Mouse (Mus musculus) myocyte (in vitro differentiated cells): ENCODE results near the gene Olfr32. TPM values are rescaled to one million over a fixed set of nuclear protein-coding genes. Genes with fewer than 3 reads are reported as not detected.

Experiments used
- H3K27me3 ChIP-seq: one replicate; pipeline ENCODE4 v1.6.1; 2011; ENCODE audit not compliant: control insufficient read depth, insufficient read depth, insufficient read length
- H3K36me3 ChIP-seq: one replicate; pipeline ENCODE4 v1.6.1; 2011; ENCODE audit not compliant: control insufficient read depth, insufficient read depth
- H3K4me2 ChIP-seq: one replicate; pipeline ENCODE4 v1.6.1; 2011; ENCODE audit warnings: low read depth, control low read depth
- H3K4me3 ChIP-seq: one replicate; pipeline ENCODE4 v1.5.1; 2011; ENCODE audit warnings: mild to moderate bottlenecking, control low read depth, moderate library complexity
- H3K79me2 ChIP-seq: one replicate; pipeline ENCODE4 v1.6.1; 2011; ENCODE audit not compliant: control insufficient read depth, insufficient read depth
- H3ac ChIP-seq: one replicate; pipeline ENCODE4 v1.6.1; 2011; ENCODE audit not compliant: control insufficient read depth, insufficient read length
- CEBPB ChIP-seq: IDR thresholded peaks from 2 replicates; pipeline ENCODE4 v1.6.1; 2011; ENCODE audit warnings: mild to moderate bottlenecking, moderate library complexity; ENCODE audit not compliant: poor library complexity, insufficient read depth, severe bottlenecking
- E2F4 ChIP-seq: IDR thresholded peaks from one replicate; pipeline ENCODE4 v1.6.1; 2011; ENCODE audit warnings: mild to moderate bottlenecking, control low read depth, moderate library complexity; ENCODE audit not compliant: insufficient read depth
- MAX ChIP-seq: IDR thresholded peaks from one replicate; pipeline ENCODE4 v1.6.1; 2011; ENCODE audit warnings: low read depth, mild to moderate bottlenecking, control low read depth
- MYOD1 ChIP-seq, 3 experiments: IDR thresholded peaks; one replicate each; pipeline ENCODE4 v1.6.1; 2011; ENCODE audit warnings: control low read depth in 2 of 3, low read depth in 2 of 3, mild to moderate bottlenecking in 2 of 3, moderate library complexity in 1 of 3; ENCODE audit not compliant: insufficient read length in 2 of 3, control insufficient read depth in 1 of 3
- MYOG ChIP-seq, 3 experiments: IDR thresholded peaks; one replicate each; pipeline ENCODE4 v1.6.1; 2011; ENCODE audit warnings: control low read depth in 2 of 3, low read depth in 2 of 3, mild to moderate bottlenecking in 2 of 3; ENCODE audit not compliant: insufficient read length in 2 of 3, control insufficient read depth in 1 of 3, insufficient read depth in 1 of 3
- POLR2A ChIP-seq: IDR thresholded peaks from one replicate; pipeline ENCODE4 v1.6.1; 2011; ENCODE audit warnings: low read depth, mild to moderate bottlenecking, control low read depth, moderate library complexity; ENCODE audit not compliant: insufficient read length
- POLR2AphosphoS2 ChIP-seq: IDR thresholded peaks from one replicate; pipeline ENCODE4 v1.6.1; 2011; ENCODE audit warnings: low read depth, control low read depth; ENCODE audit not compliant: insufficient read length
- REST ChIP-seq: IDR thresholded peaks from one replicate; pipeline ENCODE4 v1.6.1; 2011; ENCODE audit warnings: mild to moderate bottlenecking, control low read depth, moderate library complexity; ENCODE audit not compliant: insufficient read depth, insufficient read length
- SRF ChIP-seq: IDR thresholded peaks from one replicate; pipeline ENCODE4 v1.6.1; 2011; ENCODE audit warnings: low read depth; ENCODE audit not compliant: control insufficient read depth, insufficient read length
- TCF12 ChIP-seq: IDR thresholded peaks from one replicate; pipeline ENCODE4 v1.6.1; 2011; ENCODE audit warnings: mild to moderate bottlenecking, control low read depth; ENCODE audit not compliant: poor library complexity, insufficient read depth, severe bottlenecking
- TCF3 ChIP-seq: IDR thresholded peaks from one replicate; pipeline ENCODE4 v1.6.1; 2011; ENCODE audit warnings: low read depth, control low read depth; ENCODE audit not compliant: insufficient read length
- USF1 ChIP-seq: IDR thresholded peaks from one replicate; pipeline ENCODE4 v1.6.1; 2011; ENCODE audit warnings: low read depth, mild to moderate bottlenecking, control low read depth, moderate library complexity
- polyA plus RNA-seq: library from polyadenylated mRNA; unstranded; fragments of >200 nt; fragmentation: generic; extraction: Trizol; gene quantifications from one replicate; pipeline ENCODE4 v1.2.1, GENCODE M21; 2012; ENCODE audit warnings: missing spikeins

The Olfr32 gene
- polyA plus RNA-seq, 1 experiment, result not detected

GRCm38 (mm10) chr2:90121312-90121711, 20.8 kb downstream of the Olfr32 start, which contains the start of gene Olfr1269:
Gene Olfr1269 (minus strand): TSS chr2:90121412.
- TF ChIP-seq USF1, result no peak
- no peak for TF ChIP-seq CEBPB
- TF ChIP-seq TCF3, result no peak
- TF ChIP-seq MAX, result no peak
- no peak for TF ChIP-seq TCF12
- TF ChIP-seq MYOD1 (IDR thresholded peaks at IDR 0.05; ENCODE audit: control insufficient read depth in 1 of 3, insufficient read length in 2 of 3, low read depth in 2 of 3), result no peak
- no peak for TF ChIP-seq POLR2AphosphoS2
- TF ChIP-seq SRF, result no peak
- no peak for TF ChIP-seq REST
- no peak for TF ChIP-seq MYOG (IDR thresholded peaks at IDR 0.05; ENCODE audit: control insufficient read depth in 1 of 3, insufficient read depth in 1 of 3, insufficient read length in 2 of 3, low read depth in 2 of 3)
- TF ChIP-seq POLR2A, result no peak
- no peak for TF ChIP-seq E2F4
- no peaks in the 10 kb centered on the region for H3K27me3 ChIP-seq
- no peak within 1 kb of the TSS for H3K4me3 ChIP-seq

More at GRCm38 (mm10) chr2:90121312-90121711, 20.8 kb downstream of the Olfr32 start, which contains the start of gene Olfr1269:
- Histone ChIP-seq H3K4me2 (no peak within 1 kb of the TSS), H3K36me3 (no peaks in the 10 kb centered on the region), H3K79me2 (no peaks in the 10 kb centered on the region), H3ac (no peak within 1 kb of the TSS)

Other genes starting within 250 kb of the Olfr32 start
- gene Olfr1258, start 215.0 kb downstream of the Olfr32 start, polyA plus RNA-seq, result 0.17 TPM
- gene Olfr1259, start 193.6 kb downstream of the Olfr32 start, polyA plus RNA-seq, result 0.59 TPM
- gene Olfr1260, start 168.0 kb downstream of the Olfr32 start, polyA plus RNA-seq, result 0.05 TPM
- not detected for gene Olfr1261, start 151.1 kb downstream of the Olfr32 start, polyA plus RNA-seq
- not detected for gene Olfr1262, start 142.2 kb downstream of the Olfr32 start, polyA plus RNA-seq
- gene Olfr1263, start 130.2 kb downstream of the Olfr32 start, polyA plus RNA-seq, result 0.02 TPM
- gene Olfr1264, start 116.7 kb downstream of the Olfr32 start, polyA plus RNA-seq, result not detected
- gene Olfr1265, start 107.0 kb downstream of the Olfr32 start, polyA plus RNA-seq, result not detected
- gene Olfr140, start 78.7 kb downstream of the Olfr32 start, polyA plus RNA-seq, result not detected
- not detected for gene Olfr1269, start 20.9 kb downstream of the Olfr32 start, polyA plus RNA-seq
- not detected for gene Olfr1270, start 10.8 kb upstream of the Olfr32 start, polyA plus RNA-seq
- not detected for gene Olfr1506, start 82.2 kb upstream of the Olfr32 start, polyA plus RNA-seq
- not detected for gene Olfr142, start 115.3 kb upstream of the Olfr32 start, polyA plus RNA-seq
- not detected for gene Olfr1271, start 128.7 kb upstream of the Olfr32 start, polyA plus RNA-seq
- gene Olfr1272, start 150.5 kb upstream of the Olfr32 start, polyA plus RNA-seq, result not detected
- not detected for gene Gm13769, start 179.9 kb upstream of the Olfr32 start, polyA plus RNA-seq